Mouse (Mus musculus) ovary, postnatal 36 days (tissue): ENCODE measurements around the gene Wdr82.

Experiments
- DNase-seq: peaks from one replicate; pipeline ENCODE4 v3.0.0; 2022; ENCODE audit warnings: low spot score, mixed read lengths

Wdr82 gene

DNA sequence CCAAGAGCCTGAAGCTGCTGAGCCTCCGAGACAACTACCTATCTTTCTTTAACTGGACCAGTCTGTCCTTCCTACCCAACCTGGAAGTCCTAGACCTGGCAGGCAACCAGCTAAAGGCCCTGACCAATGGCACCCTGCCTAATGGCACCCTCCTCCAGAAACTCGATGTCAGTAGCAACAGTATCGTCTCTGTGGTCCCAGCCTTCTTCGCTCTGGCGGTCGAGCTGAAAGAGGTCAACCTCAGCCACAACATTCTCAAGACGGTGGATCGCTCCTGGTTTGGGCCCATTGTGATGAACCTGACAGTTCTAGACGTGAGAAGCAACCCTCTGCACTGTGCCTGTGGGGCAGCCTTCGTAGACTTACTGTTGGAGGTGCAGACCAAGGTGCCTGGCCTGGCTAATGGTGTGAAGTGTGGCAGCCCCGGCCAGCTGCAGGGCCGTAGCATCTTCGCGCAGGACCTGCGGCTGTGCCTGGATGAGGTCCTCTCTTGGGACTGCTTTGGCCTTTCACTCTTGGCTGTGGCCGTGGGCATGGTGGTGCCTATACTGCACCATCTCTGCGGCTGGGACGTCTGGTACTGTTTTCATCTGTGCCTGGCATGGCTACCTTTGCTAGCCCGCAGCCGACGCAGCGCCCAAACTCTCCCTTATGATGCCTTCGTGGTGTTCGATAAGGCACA is 54.9 kb downstream of the Wdr82 start:
- no peak for DNase-seq

- DNase-seq, result no peak
Measured at GRCm38 (mm10) chr9:106226151-106226682, 55.5 kb downstream of the Wdr82 start.

DNA sequence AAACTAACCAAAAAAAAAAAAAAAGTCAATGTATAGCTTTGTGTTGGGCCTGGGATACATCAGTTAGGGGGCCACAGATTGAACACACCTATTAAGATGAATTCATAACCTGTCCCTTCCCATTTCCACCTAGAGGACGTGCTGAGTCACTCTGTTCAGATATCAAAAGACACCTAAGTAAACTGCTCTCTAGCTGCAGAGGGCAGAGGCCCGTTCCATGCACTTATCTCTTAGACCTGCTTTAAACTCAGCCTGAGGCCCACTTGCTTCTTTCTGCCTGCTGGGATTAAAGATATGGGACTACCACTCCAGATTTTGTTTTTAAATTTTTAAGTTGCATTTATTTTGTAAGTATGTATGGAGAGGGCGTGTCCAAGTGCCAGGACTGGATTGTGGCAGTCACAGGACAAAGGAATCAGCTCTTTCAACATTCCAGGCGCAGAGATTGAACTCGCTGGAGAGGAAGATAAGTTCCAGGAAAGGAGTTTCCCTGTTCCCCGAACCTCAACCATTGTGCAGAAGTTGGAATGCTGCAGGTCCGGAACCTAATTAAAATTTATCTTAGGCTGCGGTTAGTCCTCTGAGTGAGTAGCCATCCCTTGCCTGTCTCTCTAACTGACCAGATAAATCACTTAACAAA is 57.2 kb downstream of the Wdr82 start:
- no peak for DNase-seq

- DNase-seq, result no peak
Measured at GRCm38 (mm10) chr9:106230051-106230733, 59.5 kb downstream of the Wdr82 start.

- no peak for DNase-seq
Measured at GRCm38 (mm10) chr9:106230734-106231106, 60.0 kb downstream of the Wdr82 start.

DNA sequence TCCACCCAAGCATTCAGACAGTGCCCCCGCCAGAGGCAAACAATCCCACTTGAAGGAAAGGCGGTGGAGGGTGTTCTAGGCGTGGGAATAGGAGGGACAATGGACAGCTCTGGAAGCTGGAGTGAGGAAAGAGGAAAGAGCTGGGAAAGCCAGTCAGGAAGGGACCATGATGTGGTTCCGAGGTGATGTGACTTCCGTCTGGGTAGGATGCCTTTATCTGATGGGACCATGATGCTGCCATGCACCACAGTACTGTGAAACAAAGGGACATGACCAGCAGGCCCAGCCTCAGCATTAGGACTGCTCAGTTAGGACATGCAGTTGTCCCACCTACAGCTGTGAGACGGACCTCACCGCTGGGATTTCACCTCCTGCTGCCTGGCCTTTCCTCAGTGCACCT is 60.5 kb downstream of the Wdr82 start:
- no peak for DNase-seq

- DNase-seq, result no peak
Measured at GRCm38 (mm10) chr9:106231816-106232215, 61.1 kb downstream of the Wdr82 start.

- no peak for DNase-seq
Measured at GRCm38 (mm10) chr9:106232956-106233355, 62.2 kb downstream of the Wdr82 start.

DNA sequence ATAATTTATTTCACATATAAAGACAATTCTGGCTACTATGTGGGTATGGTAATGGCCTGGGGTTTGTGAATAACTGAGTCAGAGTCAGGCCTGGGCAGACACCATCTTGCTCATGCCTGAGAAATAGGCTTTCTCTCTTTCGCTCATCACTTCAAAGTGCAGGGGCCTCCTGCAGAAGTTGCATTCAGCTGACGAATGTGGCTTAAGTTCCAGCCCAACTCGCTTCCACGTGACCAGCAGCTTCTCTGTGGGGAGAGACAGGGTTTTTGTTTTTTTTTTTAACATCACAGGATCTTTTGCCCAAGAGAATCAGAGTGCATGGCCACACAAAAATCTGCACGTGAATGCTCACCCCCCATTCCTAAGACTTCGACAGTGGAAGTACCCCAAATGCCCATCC is 63.2 kb downstream of the Wdr82 start:
- no peak for DNase-seq

- DNase-seq, result no peak
Measured at GRCm38 (mm10) chr9:106235194-106235830, 64.6 kb downstream of the Wdr82 start.

GRCm38 (mm10) chr9:106236156-106236817 is 65.6 kb downstream of the Wdr82 start:
- DNase-seq, result no peak

DNA sequence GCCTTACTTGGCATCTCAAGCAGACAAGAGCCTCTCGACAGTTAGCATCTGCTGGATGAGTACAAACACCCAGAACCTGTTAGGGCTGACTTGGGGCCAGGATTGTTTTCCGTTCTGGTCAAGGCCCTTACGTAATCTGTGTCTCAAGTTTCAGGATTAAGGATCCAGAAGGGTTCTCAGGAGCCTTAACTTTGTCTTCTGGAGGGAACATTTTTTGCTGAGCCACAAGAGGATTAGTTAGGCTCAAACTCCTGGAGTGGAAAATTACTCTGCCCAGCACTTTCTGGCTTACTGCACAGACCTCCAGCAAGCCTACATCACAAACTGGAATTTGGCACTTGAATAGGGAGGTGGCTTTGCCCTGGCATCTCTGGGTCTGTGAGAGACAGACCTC is 66.1 kb downstream of the Wdr82 start:
- no peak for DNase-seq

GRCm38 (mm10) chr9:106237401-106237800 is 66.7 kb downstream of the Wdr82 start:
- no peak for DNase-seq

DNA sequence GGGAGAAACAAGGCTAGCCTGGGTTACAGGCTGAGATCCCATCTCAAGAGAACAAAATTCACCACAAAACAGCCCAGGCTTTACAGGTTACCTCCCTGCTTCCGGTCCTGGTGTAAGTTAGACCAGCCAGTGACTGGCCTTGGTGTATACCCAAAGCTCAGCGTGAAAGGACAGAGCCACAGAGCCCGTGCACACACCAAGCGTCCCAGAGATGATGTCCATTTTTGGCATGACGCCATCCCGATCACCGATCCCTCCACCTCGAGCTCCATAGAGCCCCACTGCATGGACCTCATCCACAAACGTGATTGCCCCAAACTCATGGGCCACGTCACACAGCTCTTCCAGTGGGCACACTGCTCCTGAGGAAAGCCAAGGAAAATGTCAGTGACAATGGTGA is 67.2 kb downstream of the Wdr82 start:
- no peak for DNase-seq
